Comparison of ENCODE assay signal across 10 mouse cellular contexts in the genomic region with DNA sequence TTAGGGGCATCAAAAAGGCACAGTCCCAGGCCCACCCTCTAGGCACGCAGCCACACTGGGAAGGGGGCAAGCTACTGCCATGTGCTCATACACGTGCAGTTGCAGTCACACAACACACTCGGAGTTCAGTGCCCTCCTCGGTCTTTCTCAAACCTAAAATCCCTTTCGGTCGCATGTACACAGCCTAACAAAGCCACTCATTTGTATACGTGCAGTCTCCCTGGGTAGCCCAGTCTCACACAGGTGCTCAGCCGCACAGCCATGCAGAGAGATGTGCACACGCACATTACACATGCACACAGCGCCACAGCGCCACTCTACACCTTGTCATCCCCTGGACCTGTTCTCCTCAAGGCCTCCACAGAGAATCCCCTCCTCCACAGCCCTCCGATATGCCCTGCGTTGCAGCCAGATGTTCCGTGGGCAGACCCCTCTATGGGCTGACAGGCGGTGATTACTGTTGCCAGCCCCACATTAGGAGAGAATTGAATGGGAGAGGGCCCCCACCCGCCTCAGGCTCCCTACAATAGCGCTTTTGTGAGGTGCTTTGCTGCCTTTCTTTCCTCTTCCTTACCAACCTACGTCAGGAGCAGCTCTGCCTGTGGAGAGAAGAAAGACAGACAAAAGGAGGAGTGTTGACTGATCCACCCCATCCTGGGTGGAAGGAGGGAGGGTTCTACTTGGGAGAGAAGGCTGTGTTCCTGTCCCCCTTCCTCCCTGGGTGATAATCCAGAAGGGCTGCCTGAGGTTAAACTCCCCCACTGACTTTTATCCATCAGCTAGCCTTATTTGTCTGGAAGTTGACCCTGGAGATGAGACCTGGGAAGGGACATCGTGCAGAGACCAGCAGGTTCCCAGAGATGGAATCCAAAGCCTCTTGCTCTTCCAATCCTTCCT. TPM values are rescaled to one million over a fixed set of nuclear protein-coding genes. Genes with fewer than 3 reads are reported as not detected.
DNase-seq lines count a peak whose midpoint lies in the region; ATAC-seq and TF ChIP-seq lines count a peak whose summit lies in the region.
"Had no signal": no experiment of that assay in that cellular context is flagged by ENCODE, and none has a peak within 500 bp of the region (broad histone marks: within the 10 kb centered on the region; RNA-seq: fewer than 3 reads in every experiment).

No protein-coding gene starts in this region.

- peak overlapping the region; percentile 93 for H3K27ac ChIP-seq in kidney, embryonic 15.5 days
- H3K27ac ChIP-seq in embryonic facial prominence, embryonic 11.5 days (replicated peaks; ENCODE audit: low read depth, low read length) = peak overlapping the region; percentile 80
- peak overlapping the region; percentile 22; the same call in 1 of the 2 replicates for H3K27ac ChIP-seq in hindbrain, postnatal 0 days
- peak overlapping the region; percentile 71 for H3K27ac ChIP-seq in lung, postnatal 0 days (ENCODE audit: low read length)
- peak overlapping the region; percentile 97; the same call in 1 of the 2 replicates for H3K27ac ChIP-seq in stomach, embryonic 14.5 days (ENCODE audit: low read length)

- peak; percentile 54 for TF ChIP-seq CTCF in hindbrain, postnatal 0 days (IDR thresholded peaks at IDR 0.05; ENCODE audit: low read depth)
- no peak; the same call in 1 of the 2 replicates for TF ChIP-seq CTCF in lung, postnatal 0 days (IDR thresholded peaks at IDR 0.05)

- H3K4me1 ChIP-seq in kidney, embryonic 15.5 days = peaks cover 57% of the 10 kb centered on the region
- peaks cover 24% of the 10 kb centered on the region for H3K4me1 ChIP-seq in embryonic facial prominence, embryonic 11.5 days (ENCODE audit: control insufficient read depth, insufficient read depth, low read length)
- H3K4me1 ChIP-seq in hindbrain, postnatal 0 days (ENCODE audit: insufficient read depth, low read length) = peaks cover 35% of the 10 kb centered on the region
- H3K4me1 ChIP-seq in lung, postnatal 0 days (ENCODE audit: insufficient read depth, low read depth, low read length) = peaks cover 13% of the 10 kb centered on the region; the same call in 1 of the 2 replicates
- H3K4me1 ChIP-seq in stomach, embryonic 14.5 days (ENCODE audit: control insufficient read depth, insufficient read depth, low read length) = peaks cover 32% of the 10 kb centered on the region

- no peaks in the 10 kb centered on the region for H3K9me3 ChIP-seq in kidney, embryonic 15.5 days (replicated peaks)
- H3K9me3 ChIP-seq in embryonic facial prominence, embryonic 11.5 days (replicated peaks; ENCODE audit: control insufficient read depth, low read length) = no peaks in the 10 kb centered on the region
- H3K9me3 ChIP-seq in hindbrain, postnatal 0 days (ENCODE audit: low read length) = no peaks in the 10 kb centered on the region
- no peaks in the 10 kb centered on the region for H3K9me3 ChIP-seq in lung, postnatal 0 days (ENCODE audit: low read length)
- H3K9me3 ChIP-seq in stomach, embryonic 14.5 days (ENCODE audit: control insufficient read depth, low read depth, low read length) = no peaks in the 10 kb centered on the region

- no peak for TF ChIP-seq EP300 in lung, postnatal 0 days (IDR thresholded peaks at IDR 0.05)

- DNase-seq in kidney, postnatal 10 days = no peak
- peak; percentile 68 for DNase-seq in embryonic facial prominence, embryonic 11.5 days (ENCODE audit: low spot score)
- peak; percentile 74 for DNase-seq in hindbrain, postnatal 0 days (ENCODE audit: low spot score)
- DNase-seq in lung, postnatal 0 days (ENCODE audit: low spot score) = peak; percentile 67
- DNase-seq in adrenal gland, postnatal 10 days = no peak
- no peak for DNase-seq in thymus, postnatal 36 days

- no peaks in the 10 kb centered on the region for H3K36me3 ChIP-seq in kidney, embryonic 15.5 days
- H3K36me3 ChIP-seq in embryonic facial prominence, embryonic 11.5 days (replicated peaks; ENCODE audit: control insufficient read depth, insufficient read depth, low read depth, low read length) = no peaks in the 10 kb centered on the region
- H3K36me3 ChIP-seq in hindbrain, postnatal 0 days (ENCODE audit: insufficient read depth, low read length) = no peaks in the 10 kb centered on the region
- H3K36me3 ChIP-seq in lung, postnatal 0 days (ENCODE audit: insufficient read depth, low read length) = 0 out of 2 replicates have a peak, but pooled peaks cover 7% of the 10 kb centered on the region
- peaks cover 5% of the 10 kb centered on the region; the same call in 1 of the 2 replicates for H3K36me3 ChIP-seq in stomach, embryonic 14.5 days (ENCODE audit: control insufficient read depth, insufficient read depth, low read length)

- WGBS in kidney, embryonic 15.5 days = 39% methylated on average over 19 of the region's 19 CpGs
- WGBS in embryonic facial prominence, embryonic 11.5 days = 19% methylated on average over 19 of the region's 19 CpGs
- 6% methylated on average over 19 of the region's 19 CpGs for WGBS in hindbrain, postnatal 0 days
- WGBS in lung, postnatal 0 days = 36% methylated on average over 19 of the region's 19 CpGs
- WGBS in stomach, embryonic 14.5 days = 38% methylated on average over 19 of the region's 19 CpGs

- H3K27me3 ChIP-seq in kidney, embryonic 15.5 days = no peaks in the 10 kb centered on the region
- no peaks in the 10 kb centered on the region for H3K27me3 ChIP-seq in embryonic facial prominence, embryonic 11.5 days (ENCODE audit: control insufficient read depth, insufficient read depth, low read length)
- no peaks in the 10 kb centered on the region for H3K27me3 ChIP-seq in hindbrain, postnatal 0 days (ENCODE audit: insufficient read depth, low read length)
- H3K27me3 ChIP-seq in lung, postnatal 0 days (replicated peaks; ENCODE audit: insufficient read depth, low read length) = no peaks in the 10 kb centered on the region
- H3K27me3 ChIP-seq in stomach, embryonic 14.5 days (ENCODE audit: control insufficient read depth, insufficient read depth, low read length) = no peaks in the 10 kb centered on the region
- H3K27me3 ChIP-seq: Patski had no signal

- peak overlapping the region; percentile 59 for H3K4me2 ChIP-seq in kidney, embryonic 15.5 days
- peak overlapping the region; percentile 30 for H3K4me2 ChIP-seq in embryonic facial prominence, embryonic 11.5 days (ENCODE audit: low read depth, low read length)
- H3K4me2 ChIP-seq in hindbrain, postnatal 0 days (ENCODE audit: low read depth, low read length) = peak overlapping the region; percentile 50
- H3K4me2 ChIP-seq in lung, postnatal 0 days (replicated peaks; ENCODE audit: low read depth, low read length) = peak overlapping the region; percentile 58
- peak overlapping the region; percentile 62 for H3K4me2 ChIP-seq in stomach, embryonic 14.5 days (replicated peaks; ENCODE audit: low read depth, low read length)

- peak overlapping the region; percentile 42; the same call in 1 of the 2 replicates for H3K4me3 ChIP-seq in kidney, embryonic 15.5 days (replicated peaks)
- H3K4me3 ChIP-seq in embryonic facial prominence, embryonic 11.5 days (ENCODE audit: low read depth, low read length) = no peak overlapping the region
- no peak overlapping the region for H3K4me3 ChIP-seq in hindbrain, postnatal 0 days (ENCODE audit: low read length)
- no peak overlapping the region for H3K4me3 ChIP-seq in lung, postnatal 0 days (ENCODE audit: low read depth, low read length)
- H3K4me3 ChIP-seq in stomach, embryonic 14.5 days (ENCODE audit: low read depth, low read length) = peak overlapping the region; percentile 37; the same call in 1 of the 2 replicates

- no peak for ATAC-seq in kidney, embryonic 15.5 days (replicated peaks; ENCODE audit: low FRiP score)
- peak; percentile 18 for ATAC-seq in embryonic facial prominence, embryonic 11.5 days (replicated peaks; ENCODE audit: insufficient number of reproducible peaks, low FRiP score, low TSS enrichment, low read depth)
- peak; percentile 74 for ATAC-seq in hindbrain, postnatal 0 days
- no peak for ATAC-seq in lung, postnatal 0 days
- peak; percentile 8; the same call in 1 of the 2 replicates for ATAC-seq in stomach, embryonic 14.5 days (ENCODE audit: insufficient number of reproducible peaks, insufficient read depth, low FRiP score, low read depth)
- ATAC-seq: Patski had no signal

- H3K9ac ChIP-seq in kidney, embryonic 15.5 days = no peak overlapping the region
- H3K9ac ChIP-seq in embryonic facial prominence, embryonic 11.5 days (replicated peaks; ENCODE audit: low read length) = peak overlapping the region; percentile 43
- 0 out of 2 replicates have a peak overlapping the region, but pooled peaks have one; percentile 46 for H3K9ac ChIP-seq in hindbrain, postnatal 0 days (replicated peaks; ENCODE audit: low read length)
- no peak overlapping the region for H3K9ac ChIP-seq in lung, postnatal 0 days (replicated peaks; ENCODE audit: low read depth)
- 0 out of 2 replicates have a peak overlapping the region, but pooled peaks have one; percentile 1 for H3K9ac ChIP-seq in stomach, embryonic 14.5 days (replicated peaks; ENCODE audit: low read depth, low read length)

RNA-seq across cellular contexts. Expression of gene Olfml3, which starts 3.8 kb away (rescaled TPM):
- 53.2 and 59.6 TPM in 2 replicates for polyA plus RNA-seq in kidney, embryonic 15.5 days (2015; fragmentation: Nextera tagmentation; extraction: Ambion mirVana)
- 25.2 and 26.1 TPM in 2 replicates for polyA plus RNA-seq in embryonic facial prominence, embryonic 11.5 days (2014; fragmentation: Nextera tagmentation; extraction: Ambion mirVana)
- 7.7 and 10.8 TPM in 2 replicates for total RNA-seq in hindbrain, postnatal 0 days (2014; rRNA removed)
- 7.8 and 10.1 TPM in 2 replicates for polyA plus RNA-seq in hindbrain, postnatal 0 days (2015; fragmentation: Nextera tagmentation; extraction: Ambion mirVana)
- polyA plus RNA-seq in lung, postnatal 0 days (2015; fragmentation: Nextera tagmentation; extraction: Ambion mirVana) = 98.3 and 105 TPM in 2 replicates
- polyA plus RNA-seq in stomach, embryonic 14.5 days (2014; fragmentation: Nextera tagmentation; extraction: Ambion mirVana) = 68.2 and 76.5 TPM in 2 replicates
- total RNA-seq in adrenal gland, postnatal 10 days (2021) = 10 to 100 TPM; 15.9 to 17.5 TPM

RNA-seq across cellular contexts. Expression of gene Gm10964, which starts 5.1 kb away (rescaled TPM):
- polyA plus RNA-seq in kidney, embryonic 15.5 days (2015; fragmentation: Nextera tagmentation; extraction: Ambion mirVana) = not detected in 2 replicates
- not detected in 2 replicates for polyA plus RNA-seq in embryonic facial prominence, embryonic 11.5 days (2014; fragmentation: Nextera tagmentation; extraction: Ambion mirVana)
- not detected in 2 replicates for total RNA-seq in hindbrain, postnatal 0 days (2014; rRNA removed)
- polyA plus RNA-seq in hindbrain, postnatal 0 days (2015; fragmentation: Nextera tagmentation; extraction: Ambion mirVana) = not detected in 2 replicates
- polyA plus RNA-seq in lung, postnatal 0 days (2015; fragmentation: Nextera tagmentation; extraction: Ambion mirVana) = not detected in 2 replicates
- polyA plus RNA-seq in stomach, embryonic 14.5 days (2014; fragmentation: Nextera tagmentation; extraction: Ambion mirVana) = not detected in 2 replicates
- not detected for total RNA-seq in adrenal gland, postnatal 10 days (2021)
- polyA plus RNA-seq: large intestine, adult 2 months; Patski had no signal

RNA-seq across cellular contexts. Expression of gene Hipk1, which starts 57.3 kb away (rescaled TPM):
- 10.6 and 11.0 TPM in 2 replicates for polyA plus RNA-seq in kidney, embryonic 15.5 days (2015; fragmentation: Nextera tagmentation; extraction: Ambion mirVana)
- polyA plus RNA-seq in embryonic facial prominence, embryonic 11.5 days (2014; fragmentation: Nextera tagmentation; extraction: Ambion mirVana) = 13.8 TPM in 2 replicates
- 52.6 and 59.3 TPM in 2 replicates for total RNA-seq in hindbrain, postnatal 0 days (2014; rRNA removed)
- polyA plus RNA-seq in hindbrain, postnatal 0 days (2015; fragmentation: Nextera tagmentation; extraction: Ambion mirVana) = 8.1 and 8.4 TPM in 2 replicates
- polyA plus RNA-seq in lung, postnatal 0 days (2015; fragmentation: Nextera tagmentation; extraction: Ambion mirVana) = 13.8 and 14.1 TPM in 2 replicates
- polyA plus RNA-seq in stomach, embryonic 14.5 days (2014; fragmentation: Nextera tagmentation; extraction: Ambion mirVana) = 18.1 and 18.8 TPM in 2 replicates
- total RNA-seq in adrenal gland, postnatal 10 days (2021) = 100 to 1,000 TPM; 128 to 162 TPM

Comparison
In these comparisons a context has a peak if more than half of its experiments do, and no peak if none do; other contexts are left out.
1. ATAC-seq: peak in embryonic facial prominence, embryonic 11.5 days (single experiment), hindbrain, postnatal 0 days (single experiment) and stomach, embryonic 14.5 days (single experiment); none in kidney, embryonic 15.5 days (single experiment) and lung, postnatal 0 days (single experiment).
2. H3K27ac ChIP-seq: peak in every context shown above with its lines; median percentile 97 in stomach, embryonic 14.5 days; 93 in kidney, embryonic 15.5 days; 80 in embryonic facial prominence, embryonic 11.5 days; 71 in lung, postnatal 0 days; 22 in hindbrain, postnatal 0 days.
3. H3K4me3 ChIP-seq: peak in kidney, embryonic 15.5 days (single experiment) and stomach, embryonic 14.5 days (single experiment); none in embryonic facial prominence, embryonic 11.5 days (single experiment), hindbrain, postnatal 0 days (single experiment) and lung, postnatal 0 days (single experiment).
4. H3K9ac ChIP-seq: peak in embryonic facial prominence, embryonic 11.5 days (single experiment), hindbrain, postnatal 0 days (single experiment) and stomach, embryonic 14.5 days (single experiment); none in kidney, embryonic 15.5 days (single experiment) and lung, postnatal 0 days (single experiment).
5. DNase-seq: peak in embryonic facial prominence, embryonic 11.5 days (single experiment), hindbrain, postnatal 0 days (single experiment) and lung, postnatal 0 days (single experiment); none in kidney, postnatal 10 days (single experiment), adrenal gland, postnatal 10 days (single experiment) and thymus, postnatal 36 days (0 of 2).
6. Peak in every context shown above with its lines, with median percentiles within 50 percentile points of each other: H3K4me2 ChIP-seq.